Mouse (Mus musculus) cortical plate, adult 2 months (tissue): ENCODE data around the gene Adamts16.

ENCODE experiments used
- CTCF ChIP-seq: fragments of 200-500 bp; IDR thresholded peaks from 2 replicates; pipeline ENCODE4 v1.5.1; 2011; ENCODE audit warnings: mild to moderate bottlenecking, control low read depth, low read length; ENCODE audit not compliant: insufficient read depth; ENCODE audit errors: extremely low read depth
- POLR2A ChIP-seq: fragments of 200-500 bp; IDR thresholded peaks from 2 replicates; pipeline ENCODE4 v1.6.1; 2011; ENCODE audit warnings: mild to moderate bottlenecking, low read length, control low read depth; ENCODE audit not compliant: insufficient read depth; ENCODE audit errors: extremely low read depth

DNA sequence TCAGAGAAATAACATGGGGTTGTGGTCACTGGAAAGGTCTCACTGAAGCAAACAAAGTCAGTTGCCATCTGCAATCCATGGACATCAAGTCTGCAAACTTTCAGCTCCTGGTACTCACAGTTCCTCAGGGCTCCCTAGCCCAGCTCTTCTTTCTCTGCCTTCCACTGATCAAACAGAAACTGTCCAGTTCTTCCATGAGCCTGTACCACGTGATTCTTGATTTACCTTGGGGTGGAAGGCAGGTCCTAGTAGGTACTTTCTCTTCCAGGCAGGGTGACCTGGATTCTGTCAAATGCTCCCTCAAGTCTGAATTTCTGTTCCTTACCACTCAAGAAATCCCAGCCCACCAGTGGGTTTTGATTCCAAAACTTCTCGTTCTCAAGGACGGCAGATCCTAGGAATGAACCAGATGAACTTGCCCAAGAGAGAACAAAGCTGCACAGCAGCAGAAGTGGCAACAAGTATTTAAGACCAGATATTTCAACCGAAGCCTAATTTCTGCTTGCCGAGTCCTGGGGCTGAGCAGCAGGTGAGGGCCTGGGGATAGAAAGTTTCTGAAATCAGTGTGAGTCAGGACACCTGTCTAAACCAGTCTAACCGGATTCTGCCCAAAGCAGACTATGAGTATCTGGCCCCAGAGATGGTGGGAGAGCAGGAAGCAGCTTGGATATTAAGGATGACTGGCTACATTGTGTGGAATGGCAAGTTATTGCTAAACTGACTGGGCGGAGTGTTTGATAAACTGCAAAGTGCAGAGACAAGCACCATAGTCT, 160.0 kb downstream of the Adamts16 start:
- no peak for TF ChIP-seq POLR2A
- TF ChIP-seq CTCF, result no peak
